Mouse (Mus musculus) limb, embryonic 14.5 days (tissue): Measurements from ENCODE around the gene Rcor2. TPM values are rescaled to one million over a fixed set of nuclear protein-coding genes. Genes with fewer than 3 reads are reported as not detected.

Experiments
- ATAC-seq: fragments of 200-750 bp; cut with Nextera tagmentation; 2 replicates; pipeline ENCODE4 v1.8.0; 2017; ENCODE audit warnings: low read depth, moderate number of reproducible peaks, moderate TSS enrichment; ENCODE audit not compliant: low FRiP score
- DNase-seq: peaks from one replicate; pipeline ENCODE4 v3.0.0-alpha.2; 2015; ENCODE audit warnings: low spot score
- H3K27ac ChIP-seq: fragments of 300-500 bp; sonication (generic); replicated peaks from 2 replicates; pipeline ENCODE4 v1.5.1; 2014; ENCODE audit warnings: low read depth, mild to moderate bottlenecking, low read length, moderate library complexity, mixed read lengths
- H3K27me3 ChIP-seq: fragments of 300-500 bp; sonication (generic); 2 replicates; pipeline ENCODE4 v1.6.1; 2014; ENCODE audit warnings: low read length, mixed read lengths; ENCODE audit not compliant: control insufficient read depth, insufficient read depth
- H3K36me3 ChIP-seq: fragments of 300-500 bp; sonication (generic); 2 replicates; pipeline ENCODE4 v1.6.1; 2014; ENCODE audit warnings: mild to moderate bottlenecking, low read length, moderate library complexity, mixed read lengths; ENCODE audit not compliant: control insufficient read depth, insufficient read depth
- H3K4me1 ChIP-seq: fragments of 300-500 bp; sonication (generic); 2 replicates; pipeline ENCODE4 v1.6.1; 2014; ENCODE audit warnings: antibody characterized with exemption, low read length, mixed read lengths; ENCODE audit not compliant: control insufficient read depth, insufficient read depth
- H3K4me2 ChIP-seq: fragments of 300-500 bp; sonication (generic); replicated peaks from 2 replicates; pipeline ENCODE4 v1.6.1; 2014; ENCODE audit warnings: low read depth, mild to moderate bottlenecking, low read length, moderate library complexity; ENCODE audit not compliant: severe bottlenecking
- H3K4me3 ChIP-seq: fragments of 300-500 bp; sonication (generic); replicated peaks from 2 replicates; pipeline ENCODE4 v1.5.1; 2014; ENCODE audit warnings: low read length
- H3K9ac ChIP-seq: fragments of 300-500 bp; sonication (generic); 2 replicates; pipeline ENCODE4 v1.6.1; 2014; ENCODE audit warnings: mild to moderate bottlenecking, low read depth, low read length, moderate library complexity; ENCODE audit not compliant: severe bottlenecking
- H3K9me3 ChIP-seq: fragments of 300-500 bp; sonication (generic); 2 replicates; pipeline ENCODE4 v1.6.1; 2016; ENCODE audit warnings: low read length; ENCODE audit not compliant: control insufficient read depth
- POLR2A ChIP-seq: fragments of 200-500 bp; IDR thresholded peaks from 2 replicates; pipeline ENCODE4 v1.8.0; 2012; ENCODE audit warnings: inconsistent platforms, mild to moderate bottlenecking, moderate library complexity, borderline replicate concordance; ENCODE audit not compliant: insufficient read depth, insufficient read length; ENCODE audit errors: extremely low read depth
- WGBS: fragments of 180-500 bp; shearing (Covaris S2); extraction: QIAGEN DNeasy Blood & Tissue Kit; methylation state at CpG from one replicate; pipeline ENCODE4 v1.1.7; 2014; 5-methylcytosine and 5-hydroxymethylcytosine counted together
- polyA plus RNA-seq, 2 experiments: library from polyadenylated mRNA; depleted of rRNA in 1 of 2; stranded (reverse) in 1 of 2; unstranded in 1 of 2; fragments of >200 nt; fragmentation: Nextera tagmentation in 1 of 2; extraction: Ambion mirVana in 1 of 2; gene quantifications; 2 replicates each; pipeline versions ENCODE4 v1.2.1 to v1.2.3; 2012 to 2014

Gene Rcor2
- polyA plus RNA-seq, 2 experiments, result 10.2 to 69.4 TPM

DNA sequence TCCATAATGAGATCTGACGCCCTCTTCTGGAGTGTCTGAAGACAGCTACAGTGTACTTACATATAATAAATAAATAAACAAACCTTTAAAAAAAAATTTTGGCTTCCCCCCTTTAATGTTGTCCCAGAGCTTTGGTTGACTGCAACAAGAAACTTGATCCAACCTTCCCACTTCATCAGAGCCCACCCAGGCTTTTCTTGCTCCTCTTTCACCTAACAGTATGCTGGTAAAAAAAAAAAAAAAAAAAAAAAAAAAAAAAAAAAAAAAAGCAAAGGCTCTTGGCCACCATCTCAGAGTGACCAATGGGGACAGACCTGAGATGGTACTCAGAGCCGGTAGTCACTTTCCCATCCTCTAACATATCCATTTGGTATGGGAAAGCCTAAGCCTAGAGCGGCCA lies 21.2 kb downstream of the Rcor2 start:
- WGBS, result 90% methylated on average over 3 of the region's 3 CpGs
- H3K4me3 ChIP-seq, result no peak overlapping the region
- no peak for ATAC-seq

DNA sequence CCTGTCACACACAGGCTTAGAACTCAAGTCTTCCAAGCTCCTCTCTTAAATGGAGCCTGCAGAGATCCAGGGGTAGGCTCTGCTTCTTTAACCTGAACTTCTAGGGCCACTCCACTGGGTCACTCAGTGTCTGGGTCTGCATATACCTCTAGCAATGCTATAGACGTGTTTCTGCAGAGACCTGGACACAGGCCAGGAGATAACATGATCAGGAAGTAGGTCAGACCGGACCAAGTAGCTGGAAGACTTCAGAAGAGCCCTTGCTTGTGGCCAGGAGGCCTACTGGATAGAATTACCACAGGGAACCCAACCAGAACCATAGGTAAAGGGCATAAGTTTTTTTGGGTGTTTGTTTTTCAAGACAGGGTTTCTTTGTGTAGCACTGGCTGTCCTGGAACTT lies 22.6 kb downstream of the Rcor2 start:
- Histone ChIP-seq H3K27ac (no peak overlapping the region), H3K9me3 (no peaks in the 10 kb centered on the region), H3K4me3 (no peak overlapping the region), H3K4me1 (peaks cover 18% of the 10 kb centered on the region), H3K4me2 (no peak overlapping the region), H3K27me3 (no peaks in the 10 kb centered on the region), H3K9ac (no peak overlapping the region), H3K36me3 (peaks cover 44% of the 10 kb centered on the region)
- TF ChIP-seq POLR2A, result no peak
- DNase-seq (no peak), ATAC-seq (no peak)
- WGBS, result 73% methylated on average over 2 of the region's 2 CpGs

More for the DNA sequence above, 21.2 kb downstream of the Rcor2 start:
- no peak for TF ChIP-seq POLR2A
- Histone ChIP-seq H3K4me1 (0 out of 2 replicates have a peak, but pooled peaks cover 4% of the 10 kb centered on the region), H3K9ac (no peak overlapping the region), H3K27ac (no peak overlapping the region), H3K36me3 (peaks cover 59% of the 10 kb centered on the region), H3K27me3 (no peaks in the 10 kb centered on the region), H3K4me2 (no peak overlapping the region), H3K9me3 (no peaks in the 10 kb centered on the region)
- DNase-seq, result no peak

GRCm38 (mm10) chr19:7291958-7292709 lies 25.0 kb downstream of the Rcor2 start:
- no peak for ATAC-seq
- TF ChIP-seq POLR2A, result no peak
- H3K4me2 ChIP-seq, result no peak overlapping the region
- H3K9ac ChIP-seq, result no peak overlapping the region
- H3K9me3 ChIP-seq, result no peaks in the 10 kb centered on the region
- H3K4me3 ChIP-seq, result no peak overlapping the region
- no peak overlapping the region for H3K27ac ChIP-seq
- no peaks in the 10 kb centered on the region for H3K27me3 ChIP-seq
- DNase-seq, result no peak
- WGBS, result 81% methylated on average over 7 of the region's 7 CpGs
- H3K4me1 ChIP-seq, result peaks cover 27% of the 10 kb centered on the region
- H3K36me3 ChIP-seq, result peaks cover 22% of the 10 kb centered on the region

DNA sequence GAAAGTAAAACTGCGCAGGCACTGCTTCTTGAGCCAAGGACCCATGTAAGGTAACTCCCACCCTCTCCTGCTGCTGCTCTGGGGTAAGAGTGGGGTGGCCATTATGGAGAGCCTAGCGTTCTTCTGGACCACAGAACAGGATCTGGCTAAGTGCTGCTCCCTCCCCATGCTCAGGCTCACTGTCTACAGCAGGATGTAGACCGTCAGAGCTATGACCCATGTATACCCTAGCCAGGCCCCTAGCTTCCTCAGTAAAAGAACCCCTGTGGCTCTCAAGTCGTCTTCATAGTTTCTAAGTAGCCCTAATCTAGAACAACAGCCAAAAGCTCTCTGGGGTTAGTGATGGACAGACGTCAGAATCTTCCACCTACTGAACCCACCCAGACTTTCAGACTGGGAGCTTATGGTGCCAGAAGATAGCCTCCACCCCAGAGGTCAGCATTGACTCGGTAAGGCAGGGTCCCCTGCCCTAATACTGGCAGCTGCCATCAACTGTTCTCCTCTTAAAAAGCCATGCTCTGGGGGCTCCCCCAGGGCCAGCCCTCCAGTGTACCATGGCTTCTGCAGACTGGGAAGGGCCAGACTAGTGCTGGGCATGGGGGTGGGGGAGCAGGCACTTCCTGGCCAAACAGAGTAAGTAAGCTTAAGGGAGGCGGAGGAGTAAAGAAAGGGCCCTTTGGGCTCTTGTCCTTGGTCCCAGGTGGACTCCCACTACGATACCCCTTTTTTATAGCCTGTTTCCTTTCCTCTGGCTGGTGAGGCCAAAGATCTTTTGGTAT lies 27.2 kb downstream of the Rcor2 start:
- Histone ChIP-seq H3K4me2 (no peak overlapping the region), H3K9ac (no peak overlapping the region), H3K4me3 (no peak overlapping the region), H3K9me3 (no peaks in the 10 kb centered on the region), H3K27ac (no peak overlapping the region), H3K36me3 (peaks cover 14% of the 10 kb centered on the region; the same call in 1 of the 2 replicates), H3K27me3 (no peaks in the 10 kb centered on the region), H3K4me1 (peaks cover 27% of the 10 kb centered on the region)
- TF ChIP-seq POLR2A, result no peak
- ATAC-seq (no peak), DNase-seq (no peak)
- WGBS, result 53% methylated on average over 8 of the region's 8 CpGs

- H3K27ac ChIP-seq, result no peak overlapping the region
- ATAC-seq (no peak), DNase-seq (no peak)
- no peaks in the 10 kb centered on the region for H3K27me3 ChIP-seq
- no peaks in the 10 kb centered on the region for H3K9me3 ChIP-seq
- no peak overlapping the region for H3K9ac ChIP-seq
- peaks cover 13% of the 10 kb centered on the region; the same call in 1 of the 2 replicates for H3K36me3 ChIP-seq
- TF ChIP-seq POLR2A, result no peak
- 48% methylated on average over 12 of the region's 15 CpGs for WGBS
- H3K4me3 ChIP-seq, result no peak overlapping the region
- peaks cover 27% of the 10 kb centered on the region for H3K4me1 ChIP-seq
- H3K4me2 ChIP-seq, result no peak overlapping the region
Observed at GRCm38 (mm10) chr19:7295071-7295658, 28.0 kb downstream of the Rcor2 start.
